Mouse (Mus musculus): ENCODE results near the gene Selenoo.

- TF ChIP-seq POLR2A (IDR thresholded peaks at IDR 0.05; ENCODE audit: borderline replicate concordance, extremely low read depth, low read depth, low read length) = no peak
- TF ChIP-seq CTCF (IDR thresholded peaks at IDR 0.05; ENCODE audit: insufficient read depth, low read length) = no peak
Observed at GRCm38 (mm10) chr15:89141443-89141842, 52.6 kb downstream of the Selenoo start.
